Mouse (Mus musculus) skeletal muscle tissue, postnatal 0 days (tissue): ENCODE measurements around the gene Olfr849. TPM values are rescaled to one million over a fixed set of nuclear protein-coding genes. Genes with fewer than 3 reads are reported as not detected.

Experiments used
- polyA plus RNA-seq: library from polyadenylated mRNA; unstranded; fragments of >200 nt; fragmentation: Nextera tagmentation; extraction: Ambion mirVana; gene quantifications from 2 replicates; pipeline ENCODE4 v1.2.1, GENCODE M21; 2015

Olfr849 gene
- not detected in 2 replicates for polyA plus RNA-seq

DNA sequence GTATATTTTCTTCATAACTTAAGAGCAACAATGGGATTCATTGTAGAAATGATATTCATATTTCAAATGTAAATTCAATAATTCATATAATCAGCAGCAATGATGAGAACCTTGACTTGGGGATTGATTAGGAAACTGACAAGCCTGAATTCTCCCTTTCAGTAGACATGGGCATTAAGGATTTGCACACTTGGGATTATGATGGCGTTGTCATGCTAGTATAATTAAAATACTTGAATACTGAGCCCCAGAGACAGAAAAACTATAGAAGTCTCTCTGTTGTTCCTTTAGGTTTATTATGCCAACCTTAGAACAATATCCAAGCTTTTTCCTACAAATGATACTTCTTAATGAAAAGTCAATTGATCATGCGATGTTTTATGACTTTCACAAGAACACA, at the start of gene Olfr849:
Gene Olfr849 (plus strand): TSS at position 301 of the 400 bp plus-strand sequence.

DNA sequence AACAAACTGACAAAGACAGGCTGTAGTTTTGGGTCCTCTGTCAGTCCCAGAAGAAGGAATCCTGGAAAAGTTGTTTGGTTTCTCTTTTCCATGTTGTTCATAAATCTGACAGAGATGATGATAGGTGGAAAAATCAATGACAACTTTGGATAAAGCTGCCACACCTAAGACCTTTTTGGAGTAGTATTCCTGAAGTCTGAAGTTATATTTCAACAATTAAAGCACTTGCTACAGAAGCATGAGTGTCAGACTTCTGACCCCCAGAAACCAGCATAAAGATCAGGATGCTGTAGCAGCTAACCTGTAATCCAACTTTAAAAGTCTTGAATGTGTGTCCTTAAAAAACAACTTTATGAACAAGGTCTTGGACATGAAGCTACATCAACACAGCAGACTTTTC, 38.1 kb downstream of the Olfr849 start, which contains the start of gene Olfr850:
Gene Olfr850 (minus strand): TSS at position 101 of the 400 bp plus-strand sequence.

GRCm38 (mm10) chr9:19492995-19493394, 52.9 kb downstream of the Olfr849 start, which contains the start of gene Olfr851:
Gene Olfr851, plus strand, starts transcription at chr9:19493295.

Other genes with a start within 250 kb of the Olfr849 start
- gene Olfr843, start 188.3 kb upstream of the Olfr849 start, polyA plus RNA-seq = not detected in 2 replicates
- not detected in 2 replicates for gene Olfr844, start 123.9 kb upstream of the Olfr849 start, polyA plus RNA-seq
- gene Olfr845, start 103.8 kb upstream of the Olfr849 start, polyA plus RNA-seq = not detected in 2 replicates
- gene Olfr846, start 76.3 kb upstream of the Olfr849 start, polyA plus RNA-seq = not detected in 2 replicates
- not detected in 2 replicates for gene Olfr847, start 61.6 kb upstream of the Olfr849 start, polyA plus RNA-seq
- not detected in 2 replicates for gene Olfr850, start 38.0 kb downstream of the Olfr849 start, polyA plus RNA-seq
- not detected in 2 replicates for gene Olfr851, start 53.0 kb downstream of the Olfr849 start, polyA plus RNA-seq
- gene Olfr853, start 100.8 kb downstream of the Olfr849 start, polyA plus RNA-seq = not detected in 2 replicates
- not detected in 2 replicates for gene Olfr854, start 127.1 kb downstream of the Olfr849 start, polyA plus RNA-seq
- not detected in 2 replicates for gene Olfr855, start 142.4 kb downstream of the Olfr849 start, polyA plus RNA-seq
- gene Zfp317, start 181.8 kb downstream of the Olfr849 start, polyA plus RNA-seq = 8.4 and 9.3 TPM in 2 replicates